Mouse (Mus musculus): ENCODE data around the gene Gstk1.

Gene Gstk1

DNA sequence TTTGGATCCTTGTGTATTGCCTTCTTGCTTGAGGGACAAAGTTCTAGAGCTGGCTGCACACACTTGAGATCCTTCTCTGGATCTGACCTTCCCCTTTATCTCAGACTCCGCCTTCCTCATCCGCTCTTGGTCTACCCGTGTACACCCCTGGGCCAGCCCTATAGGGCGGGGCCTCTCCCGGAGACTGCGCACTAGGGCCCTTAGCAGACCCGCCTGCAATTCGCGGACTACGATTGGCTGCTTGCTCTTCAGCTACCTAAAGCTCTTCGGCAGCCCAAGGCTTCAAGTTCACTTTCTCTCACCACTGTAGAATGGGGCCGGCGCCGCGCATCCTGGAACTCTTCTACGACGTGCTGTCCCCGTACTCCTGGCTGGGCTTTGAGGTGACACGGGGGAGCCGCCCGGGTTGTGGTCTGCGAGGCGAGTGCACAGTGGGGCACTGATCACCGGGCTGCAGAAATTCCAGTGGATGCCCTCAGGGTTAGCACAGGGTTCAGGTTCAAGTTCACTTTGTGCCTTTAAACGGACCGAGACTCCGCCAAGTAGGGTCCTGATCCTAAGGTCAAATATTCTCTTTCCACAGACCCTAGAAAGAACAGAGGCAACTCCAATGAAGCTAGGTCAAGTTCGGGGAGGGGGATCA lies at the start of gene Gstk1:
TSS of gene Gstk1 (plus strand) at position 225 of the 643 bp plus-strand sequence.
- DNase-seq: peak; percentile 83

DNA sequence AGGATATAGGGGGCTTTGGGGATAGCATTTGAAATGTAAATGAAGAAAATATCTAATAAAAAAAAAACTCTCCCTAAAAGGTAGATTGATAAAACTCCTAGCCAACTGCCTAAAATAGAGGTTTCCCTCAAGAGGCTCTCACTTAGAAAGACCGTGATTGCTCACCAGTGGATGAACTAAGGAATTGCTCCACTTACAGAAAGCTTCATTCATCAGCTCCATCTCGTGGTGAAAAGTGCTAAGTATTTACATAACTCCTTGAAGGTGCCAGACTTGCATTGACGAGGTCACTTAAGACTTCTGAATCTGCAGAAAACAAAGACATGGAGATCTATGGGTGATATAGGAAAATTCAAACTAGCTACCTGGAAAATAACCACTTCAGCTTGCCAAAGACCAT lies 48.0 kb upstream of the Gstk1 start:
- peak; percentile 43 for DNase-seq

DNA sequence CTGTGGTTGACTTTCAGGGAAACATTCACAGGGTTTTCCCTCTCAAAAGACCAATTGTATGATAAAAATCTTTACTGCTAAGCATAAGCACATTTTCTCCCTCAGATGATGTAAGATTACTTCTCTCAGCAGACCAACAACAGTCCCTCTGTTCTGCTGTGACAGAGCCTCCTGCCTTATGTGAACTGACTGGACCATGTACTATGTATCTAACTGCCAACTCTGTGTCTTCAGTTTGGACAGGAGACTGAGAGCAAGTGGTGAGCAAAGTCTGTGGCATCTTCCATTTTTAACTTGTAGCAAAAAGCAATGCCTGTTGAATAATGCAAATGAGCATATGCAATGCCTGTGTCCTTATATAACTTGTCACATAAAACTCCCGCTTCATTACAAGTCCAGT lies 46.2 kb upstream of the Gstk1 start:
- DNase-seq: no peak

DNA sequence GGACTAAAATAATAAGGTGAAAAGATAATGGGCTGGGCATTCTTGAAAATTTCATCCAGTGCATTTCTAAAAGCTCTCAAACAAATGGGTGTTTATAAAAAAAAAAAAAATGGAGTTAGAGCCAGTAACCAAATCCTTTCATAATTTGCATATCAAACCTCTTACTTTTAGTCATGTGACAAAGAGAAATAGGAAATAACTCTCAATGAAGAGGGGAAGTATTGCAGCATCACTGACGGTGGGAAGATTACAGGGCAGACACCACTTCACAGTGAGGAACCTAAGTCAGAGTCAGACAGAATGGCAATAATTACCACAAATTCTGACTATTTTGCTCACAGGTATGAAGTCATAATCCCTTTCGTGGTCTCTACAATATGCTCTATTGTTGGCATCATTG lies 30.7 kb upstream of the Gstk1 start, which contains the start of gene Tas2r144:
TSS of gene Tas2r144 (plus strand) at position 301 of the 400 bp plus-strand sequence.
- no peak for DNase-seq

DNA sequence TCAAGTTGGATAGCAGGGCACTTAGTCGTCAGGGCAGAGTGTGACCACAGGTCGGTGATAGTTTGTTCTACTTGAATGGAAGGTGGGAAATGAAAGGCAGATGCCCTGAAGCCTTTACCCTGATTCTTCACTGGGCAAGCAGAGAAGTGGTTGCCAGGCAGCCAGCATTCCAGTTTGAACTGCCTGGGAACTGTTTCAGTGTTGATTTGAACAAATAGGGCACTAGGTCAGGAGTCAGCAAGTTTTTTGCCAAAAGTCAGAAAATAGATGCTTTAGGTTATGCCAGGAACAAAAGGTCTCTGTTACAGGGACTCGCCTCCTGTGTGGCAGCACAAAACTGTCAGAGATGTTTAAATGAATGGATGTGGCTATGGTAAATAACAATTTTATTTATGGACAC lies 23.4 kb upstream of the Gstk1 start:
- DNase-seq: no peak

DNA sequence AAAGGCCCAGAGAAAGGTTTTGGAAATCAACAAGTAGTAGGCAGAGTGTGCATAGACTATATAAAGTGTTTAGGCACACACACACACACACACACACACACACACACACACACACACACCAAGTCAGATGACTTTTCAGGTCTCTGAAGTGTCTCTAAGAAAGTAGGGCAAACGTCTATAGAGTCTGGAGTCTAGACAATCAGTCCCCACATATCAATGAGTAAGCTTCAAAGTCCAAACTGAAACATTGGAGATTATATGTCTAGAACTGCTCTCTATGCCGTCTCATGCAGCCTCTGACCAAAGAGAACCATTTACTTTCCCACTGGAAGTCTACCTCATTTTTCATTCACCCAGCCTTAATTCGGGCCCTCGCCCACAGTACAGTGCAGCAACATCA lies 20.7 kb upstream of the Gstk1 start:
- no peak for DNase-seq

DNA sequence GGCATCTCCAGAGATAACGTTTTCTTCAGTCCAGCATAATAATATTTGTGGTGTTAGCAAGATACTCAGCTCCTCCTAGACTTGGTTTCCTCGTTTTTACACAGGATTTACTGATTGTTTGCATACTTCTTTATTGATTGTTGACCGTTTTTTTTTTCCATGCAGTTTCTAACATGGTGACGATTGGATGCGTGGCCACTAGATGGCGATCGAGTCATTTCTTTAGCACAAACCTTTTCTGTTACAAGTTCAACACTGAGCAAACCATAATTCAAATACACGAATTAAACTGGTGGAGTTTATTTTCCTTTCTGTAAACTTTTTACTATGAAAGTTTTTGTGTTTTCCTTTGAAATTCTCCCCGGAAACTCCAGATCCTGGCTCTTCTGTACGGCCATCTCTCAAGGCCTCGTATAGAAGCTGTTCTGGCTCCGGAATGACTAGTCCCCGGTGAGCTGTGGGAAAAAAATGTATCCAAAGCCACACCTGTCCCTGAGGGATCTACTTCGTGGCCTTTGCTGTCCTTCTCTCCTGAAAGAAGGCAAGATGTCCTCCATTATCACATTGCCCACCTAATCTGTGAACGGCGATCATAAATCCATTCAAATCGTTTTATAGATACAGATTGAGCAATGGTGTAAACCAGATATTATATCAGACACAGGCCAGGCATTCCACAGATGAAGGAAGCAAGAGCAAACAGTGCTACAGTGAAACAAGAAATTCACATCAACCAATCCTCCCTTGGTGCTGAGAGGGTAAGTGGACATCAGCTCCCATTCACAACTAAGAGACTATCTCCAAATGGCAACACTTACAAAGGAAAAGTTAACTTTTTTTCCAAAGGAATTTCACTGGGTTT lies 18.3 kb upstream of the Gstk1 start:
- peak; percentile 41 for DNase-seq

DNA sequence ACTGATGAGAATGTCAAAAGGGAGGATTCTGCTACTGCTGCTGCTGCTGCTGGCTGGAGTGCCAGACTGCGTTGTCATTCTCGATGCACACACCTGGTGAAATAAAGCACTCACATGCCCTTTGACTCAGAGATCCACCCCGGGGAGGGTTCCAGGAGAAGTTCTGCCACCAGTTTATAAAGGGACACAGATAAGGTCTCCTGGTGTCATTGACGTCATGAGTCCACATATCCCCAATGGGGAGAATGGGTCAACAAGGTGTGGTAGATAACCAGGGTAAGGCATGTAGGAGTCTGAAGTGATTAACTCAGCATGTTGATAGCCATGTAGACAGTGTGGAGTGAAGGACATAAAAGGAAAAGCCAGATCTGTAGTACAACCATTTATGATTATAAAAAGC lies 16.1 kb upstream of the Gstk1 start:
- no peak for DNase-seq

DNA sequence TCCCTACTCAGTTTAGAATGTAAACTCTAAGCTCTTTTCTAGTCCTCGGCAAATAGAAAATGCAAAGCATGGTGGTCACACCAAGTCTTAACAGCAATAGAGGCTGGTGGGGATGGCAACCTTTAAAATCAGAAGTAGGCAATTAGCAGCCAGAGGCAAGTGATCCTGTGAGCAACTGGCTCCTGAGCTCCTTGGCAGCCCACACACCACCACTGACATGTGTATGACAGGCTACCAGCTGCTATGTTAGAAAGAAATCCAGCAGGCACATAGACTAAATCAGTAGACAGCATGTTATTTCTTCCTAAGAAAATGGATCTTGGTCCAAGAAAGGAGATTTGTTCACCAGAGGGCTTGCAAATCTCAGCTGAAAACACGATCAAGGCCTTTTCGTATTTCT lies 14.5 kb upstream of the Gstk1 start:
- peak; percentile 60 for DNase-seq

DNA sequence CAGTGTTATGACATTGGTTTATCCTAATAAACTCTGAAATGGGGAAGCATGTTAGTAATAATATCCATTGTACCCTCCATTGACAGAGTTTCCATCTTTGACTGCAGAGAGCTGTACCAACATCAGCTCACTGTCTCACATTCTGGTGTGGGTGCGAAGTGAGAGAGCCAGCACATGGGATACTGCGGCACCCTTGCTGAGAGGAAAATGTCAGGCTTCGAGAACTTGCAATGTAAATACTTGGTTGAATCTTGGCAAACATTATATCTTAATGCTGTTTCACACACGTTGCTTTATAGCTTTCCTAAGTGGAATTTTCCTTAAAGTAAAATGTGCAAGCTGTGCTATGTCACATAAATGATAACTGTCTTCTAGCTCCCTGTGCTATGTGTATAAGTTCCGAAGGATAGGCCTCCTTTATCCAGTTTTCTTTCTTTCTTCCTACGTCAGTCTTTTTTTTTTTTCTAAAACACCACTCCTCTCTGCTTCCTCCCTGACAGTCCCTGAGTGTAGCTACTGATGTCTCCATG lies 8.4 kb upstream of the Gstk1 start:
- DNase-seq: no peak

DNA sequence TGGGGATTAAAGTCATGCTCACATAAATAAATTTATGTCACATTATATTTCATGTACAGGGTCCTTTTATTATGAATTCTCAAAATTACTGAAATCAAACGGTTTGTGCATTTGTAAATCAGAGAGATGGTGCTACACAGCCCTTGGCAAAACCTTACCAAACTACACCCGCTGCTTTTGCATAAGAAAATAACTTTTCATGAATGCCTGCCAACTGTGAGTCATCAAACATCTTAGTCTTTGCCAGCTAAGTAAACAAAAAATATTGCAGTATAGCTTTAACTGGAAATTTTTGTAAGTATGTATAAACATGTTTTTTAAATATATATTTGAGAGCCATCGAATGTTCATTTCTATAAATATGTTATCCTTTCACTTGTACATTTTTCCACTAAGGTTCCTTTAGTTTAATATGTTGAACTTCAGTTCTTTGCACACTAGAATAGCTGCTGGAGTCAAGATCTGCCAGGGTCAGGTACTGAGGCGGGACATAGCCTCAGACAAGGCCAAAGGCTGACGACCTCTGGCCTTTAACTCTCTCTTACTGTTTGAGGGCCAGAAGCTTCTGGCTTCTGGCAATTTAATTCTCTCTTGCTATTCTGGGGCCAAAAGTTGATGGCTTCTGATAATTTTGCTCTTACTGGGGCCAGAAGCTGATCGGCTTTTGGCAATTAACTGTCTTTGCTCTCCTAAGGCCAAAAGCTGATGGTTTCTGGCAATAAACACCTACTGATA lies 4.3 kb upstream of the Gstk1 start:
- no peak for DNase-seq

DNA sequence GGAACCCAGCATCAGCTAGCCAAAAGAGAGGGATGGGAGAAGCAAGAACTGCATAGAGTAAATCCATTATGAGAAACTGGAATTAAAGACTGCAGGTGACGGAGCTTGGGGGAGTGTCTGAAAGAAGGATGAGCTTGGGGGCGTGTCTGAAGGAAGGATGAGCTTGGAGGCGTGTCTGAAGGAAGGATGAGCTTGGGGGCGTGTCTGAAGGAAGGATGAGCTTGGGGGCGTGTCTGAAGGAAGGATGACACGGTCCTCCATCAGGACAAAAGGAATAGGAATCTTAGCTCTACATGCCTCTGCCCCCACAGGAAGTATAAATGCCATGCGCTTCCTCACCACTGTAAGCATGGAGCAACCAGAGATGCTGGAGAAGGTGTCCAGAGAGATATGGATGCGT lies 1.4 kb downstream of the Gstk1 start:
- DNase-seq: no peak

DNA sequence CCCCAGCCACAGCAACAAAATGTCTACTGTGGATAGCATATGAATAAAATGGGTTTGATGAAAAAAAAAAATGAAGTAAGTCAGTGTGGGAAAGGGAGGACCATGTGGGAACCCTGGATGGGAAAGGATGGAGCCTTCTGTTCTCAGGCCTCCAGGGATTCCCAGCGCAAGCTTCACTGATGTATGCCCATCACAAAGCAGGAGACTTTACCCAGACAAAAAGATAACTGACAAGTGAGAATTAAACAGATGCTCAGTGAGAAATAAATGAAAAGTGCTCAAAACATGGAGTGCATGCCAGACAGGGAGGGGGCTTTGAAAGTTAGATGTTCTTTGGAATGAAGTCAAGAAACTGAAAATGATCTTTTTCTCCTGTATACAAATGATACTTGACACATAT lies 2.2 kb downstream of the Gstk1 start:
- DNase-seq: no peak

DNA sequence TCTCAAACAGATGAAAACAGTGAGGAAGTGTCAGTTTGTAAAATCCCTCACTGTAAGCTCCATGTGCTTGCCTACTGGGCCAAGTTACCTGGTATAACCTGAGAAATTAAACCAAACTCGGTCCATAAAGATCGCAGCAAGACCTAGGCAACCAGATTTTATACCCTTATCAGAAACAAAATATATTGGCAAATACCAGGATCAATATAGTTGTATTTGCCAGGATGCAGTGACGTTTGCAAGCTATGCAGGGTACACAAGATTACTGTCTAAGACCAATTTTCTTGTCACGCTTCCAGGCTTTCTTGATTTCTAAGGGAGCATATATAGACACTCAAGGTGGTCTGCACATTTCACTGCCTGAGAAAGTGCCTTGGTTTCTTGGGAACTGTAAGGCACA lies 6.1 kb downstream of the Gstk1 start:
- DNase-seq: no peak

DNA sequence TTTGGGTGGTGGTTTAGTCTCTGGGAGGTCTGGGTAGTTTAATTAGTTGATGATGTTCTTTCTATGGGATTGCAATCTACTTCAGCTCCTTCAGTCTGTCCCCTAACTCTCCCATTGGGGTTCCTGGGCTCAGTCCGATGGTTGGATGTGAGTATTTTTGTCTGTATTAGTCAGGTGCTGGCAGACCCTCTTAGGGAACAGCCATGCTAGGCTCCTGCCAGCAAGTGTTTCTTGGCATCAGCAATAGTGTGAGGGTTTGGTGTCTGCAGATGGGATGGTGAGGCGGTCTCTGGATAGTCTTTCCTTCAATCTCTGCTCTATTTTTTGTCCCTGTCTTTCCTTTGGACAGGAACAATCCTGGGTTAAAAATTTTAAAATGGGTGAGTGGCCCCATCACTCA lies 7.4 kb downstream of the Gstk1 start:
- DNase-seq: no peak

DNA sequence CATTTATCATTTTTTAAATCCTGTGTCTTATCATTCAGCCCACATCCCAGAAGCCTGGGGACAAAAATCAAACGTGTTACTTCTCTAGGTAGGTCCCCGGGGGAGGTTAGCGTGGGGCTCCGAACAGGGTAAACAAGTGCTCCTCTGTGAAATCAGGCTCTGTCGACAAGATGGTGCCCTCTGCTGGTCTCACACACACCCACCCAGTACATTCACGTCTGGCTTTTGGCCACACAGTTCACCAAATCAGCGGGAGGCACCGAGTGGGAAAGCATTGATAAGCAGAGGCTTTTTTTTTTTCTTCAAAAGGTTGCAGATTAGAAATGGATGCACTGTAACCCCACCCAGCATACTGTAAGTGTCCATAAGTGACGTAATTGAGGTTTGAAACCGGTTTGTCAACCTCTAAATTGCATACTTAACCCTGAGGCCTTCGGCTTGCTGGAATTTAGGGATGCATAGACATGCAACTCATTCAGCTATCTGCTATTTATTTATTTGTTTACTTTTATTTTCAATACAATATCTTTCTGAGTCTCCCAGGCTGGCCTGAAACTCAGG lies 11.6 kb downstream of the Gstk1 start:
- peak; percentile 40 for DNase-seq

DNA sequence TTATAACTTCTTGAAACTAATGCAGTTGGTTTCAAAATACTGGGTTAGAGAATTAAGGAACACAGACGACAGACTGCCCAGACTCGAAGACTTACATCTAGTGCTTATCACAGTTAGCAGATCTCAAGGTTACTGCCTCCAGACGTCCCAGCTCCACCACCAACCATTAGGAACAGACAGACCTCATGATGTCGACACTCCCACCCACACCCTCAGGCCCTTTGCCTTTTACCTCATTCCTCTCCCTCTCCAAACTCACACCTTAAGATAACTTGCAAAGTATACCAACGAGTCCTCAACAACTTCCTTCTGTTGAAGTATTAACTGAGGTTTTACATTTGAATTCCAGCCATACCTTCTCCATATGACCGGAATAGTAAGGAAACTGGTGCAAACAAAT lies 14.7 kb downstream of the Gstk1 start:
- no peak for DNase-seq

DNA sequence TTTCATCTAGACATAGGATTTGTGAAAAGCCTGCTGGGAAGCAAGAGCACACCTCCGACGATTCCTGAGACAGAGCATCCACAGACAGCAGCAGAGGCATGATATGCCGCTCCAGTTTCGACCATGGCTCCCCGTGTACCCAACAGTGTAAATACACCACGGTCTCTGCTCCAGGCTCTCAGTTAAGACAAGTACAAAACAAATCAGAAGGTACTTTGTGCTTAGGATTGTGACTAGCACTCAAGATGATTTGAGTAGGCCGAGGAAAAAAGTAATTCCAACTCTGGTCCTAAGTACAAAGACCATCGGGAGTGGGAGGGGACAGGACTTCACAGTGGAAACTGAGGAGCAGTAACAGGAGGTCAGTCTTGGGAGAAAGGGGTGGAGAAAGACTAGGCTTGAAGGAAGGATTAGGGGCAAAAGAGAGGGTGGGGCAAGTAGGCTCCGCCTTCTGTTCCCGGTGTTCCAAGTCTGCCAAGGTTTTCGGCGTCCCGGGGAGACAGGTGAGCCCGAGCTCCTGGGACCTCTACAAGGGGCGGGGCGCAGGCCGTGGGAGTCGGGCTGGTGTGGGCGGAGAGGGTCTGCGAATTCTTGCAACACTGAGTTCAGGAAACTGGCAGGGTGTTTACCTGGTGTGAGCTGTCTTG lies 15.9 kb downstream of the Gstk1 start, which contains the start of gene Tmem139:
TSS of gene Tmem139 (plus strand) at position 447 of the 647 bp plus-strand sequence.
- no peak for DNase-seq

DNA sequence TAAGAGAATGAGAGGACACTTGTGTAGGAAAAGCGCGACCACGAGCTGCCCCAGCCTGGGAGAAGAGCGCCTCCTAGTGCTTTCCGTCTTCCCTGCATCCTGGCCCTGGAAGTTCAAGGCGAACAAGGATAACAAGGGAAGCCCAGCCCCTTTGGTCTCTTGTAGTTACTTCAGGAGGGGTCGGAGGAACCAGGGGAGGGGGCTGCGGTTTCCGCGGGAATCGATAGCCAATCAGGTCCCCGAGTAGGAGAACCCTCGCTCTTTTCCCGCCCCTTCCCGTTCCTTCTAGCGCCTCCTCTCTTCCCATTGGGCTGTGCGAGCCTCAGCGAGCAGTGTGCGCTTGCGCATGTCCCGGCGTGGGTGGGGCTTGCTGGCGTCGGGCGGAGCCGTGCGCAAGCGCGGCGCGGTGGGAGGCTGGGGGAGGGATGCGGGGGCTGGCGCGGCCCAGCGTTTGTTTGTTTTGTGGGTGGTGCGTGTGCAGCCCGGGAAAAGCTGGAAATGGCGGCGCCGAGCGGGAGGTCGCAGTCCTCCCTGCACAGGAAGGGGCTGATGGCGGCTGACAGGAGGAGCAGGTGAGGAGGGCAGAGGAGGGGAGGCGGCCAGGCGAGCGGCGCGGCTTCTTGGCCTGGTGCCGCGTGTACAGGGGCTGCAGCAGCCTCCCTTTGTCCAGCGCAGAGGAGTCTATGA lies 19.0 kb downstream of the Gstk1 start, which contains the start of gene Casp2:
TSS of gene Casp2 (plus strand) at position 360 of the 687 bp plus-strand sequence.
- peak; percentile 99 for DNase-seq

DNA sequence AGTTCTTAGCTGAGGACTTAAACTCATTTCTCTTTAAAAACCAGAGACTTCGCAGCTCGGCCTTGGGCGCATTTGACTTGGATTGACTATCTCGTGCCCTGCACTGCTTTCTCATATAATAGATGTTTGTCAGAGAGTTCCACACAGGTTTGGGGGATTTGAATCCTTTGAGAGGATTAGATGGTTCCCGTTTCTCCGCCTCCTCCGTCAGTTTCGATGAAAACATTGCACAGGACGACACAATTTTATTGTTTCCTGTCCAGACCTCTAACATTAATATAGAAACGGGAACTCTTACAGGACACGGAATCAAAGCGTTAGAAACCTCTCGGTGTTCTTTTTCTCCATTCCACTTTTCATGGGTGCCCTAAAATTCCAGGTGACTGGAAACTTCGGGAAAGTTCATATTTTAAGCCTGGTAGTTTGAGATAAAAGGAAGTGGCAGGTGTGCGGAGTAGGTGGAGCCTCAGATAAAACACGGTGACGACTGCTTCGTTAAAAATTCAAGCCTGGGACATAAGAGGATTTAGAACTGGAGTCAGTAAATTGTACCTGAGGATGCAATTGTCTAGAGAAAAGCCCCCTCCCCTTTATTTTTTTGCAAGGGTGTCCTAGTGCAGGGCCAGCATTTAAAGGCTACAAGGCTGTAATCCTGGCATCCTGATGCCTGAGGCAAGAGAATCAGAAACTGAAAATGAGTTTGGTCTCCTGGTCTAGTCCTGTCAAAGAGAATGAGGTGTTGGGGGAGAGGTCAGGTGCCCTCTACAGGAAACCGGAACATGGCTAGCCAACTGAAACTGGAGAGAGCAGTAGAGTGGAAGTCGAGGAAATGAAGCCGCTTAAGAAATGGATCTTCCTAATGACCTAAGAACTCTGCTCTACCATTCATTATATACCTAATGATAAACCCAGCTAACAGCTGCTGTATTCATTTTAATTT lies 19.9 kb downstream of the Gstk1 start:
- no peak for DNase-seq

DNA sequence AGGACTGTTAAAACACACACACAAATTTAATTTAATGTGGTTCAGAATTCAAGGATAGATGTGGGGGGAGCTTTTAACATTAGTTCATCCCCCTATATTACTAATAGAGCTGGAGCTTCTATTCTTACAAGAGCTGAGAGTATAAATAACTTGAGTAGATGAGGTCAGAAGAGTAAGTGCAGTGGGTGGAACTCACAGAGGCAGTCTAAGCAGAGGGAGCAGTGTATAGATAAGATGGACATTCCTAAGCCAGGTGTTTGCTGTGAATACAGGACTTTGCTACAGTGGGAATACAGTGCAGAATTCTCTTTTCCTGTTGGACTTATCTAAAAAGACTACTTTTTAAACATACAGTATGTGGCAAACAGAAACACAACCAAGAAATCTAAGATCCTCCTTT lies 25.1 kb downstream of the Gstk1 start:
- no peak for DNase-seq

Data from layer of hippocampus, adult 9-11 months (tissue).